Mouse (Mus musculus) liver, postnatal 0 days (tissue): ENCODE measurements at regions not wholly inside any gene's neighbourhood (a gene's known extent, or its start where the extent isn't known, plus 50 kb on each side); places are given as distances from the start of the nearest gene placed in this dataset.

Source experiments
- CTCF ChIP-seq: sonication (generic); IDR thresholded peaks from 2 replicates; pipeline ENCODE4 v1.5.1; 2016; ENCODE audit warnings: antibody characterized with exemption, low read depth
- EP300 ChIP-seq: IDR thresholded peaks from 2 replicates; pipeline ENCODE4 v1.6.1; 2016; ENCODE audit warnings: antibody characterized with exemption, low read depth, mild to moderate bottlenecking

GRCm38 (mm10) chr19:33056372-33056791 lies 299.1 kb downstream of the Pten start:
- no peak for TF ChIP-seq EP300
- no peak for TF ChIP-seq CTCF
